Mouse (Mus musculus) megakaryocyte, embryonic 14.5 days (primary cell): ENCODE measurements around the gene Gpx3.

Experiments used
- FLI1 ChIP-seq: IDR thresholded peaks from 2 replicates; pipeline ENCODE4 v1.6.1; 2012; ENCODE audit warnings: low read length, inconsistent platforms, mixed read lengths
- GATA1 ChIP-seq: IDR thresholded peaks from 3 replicates; pipeline ENCODE4 v1.6.1; 2012; ENCODE audit warnings: mixed read lengths, low read length, inconsistent platforms, borderline replicate concordance

DNA sequence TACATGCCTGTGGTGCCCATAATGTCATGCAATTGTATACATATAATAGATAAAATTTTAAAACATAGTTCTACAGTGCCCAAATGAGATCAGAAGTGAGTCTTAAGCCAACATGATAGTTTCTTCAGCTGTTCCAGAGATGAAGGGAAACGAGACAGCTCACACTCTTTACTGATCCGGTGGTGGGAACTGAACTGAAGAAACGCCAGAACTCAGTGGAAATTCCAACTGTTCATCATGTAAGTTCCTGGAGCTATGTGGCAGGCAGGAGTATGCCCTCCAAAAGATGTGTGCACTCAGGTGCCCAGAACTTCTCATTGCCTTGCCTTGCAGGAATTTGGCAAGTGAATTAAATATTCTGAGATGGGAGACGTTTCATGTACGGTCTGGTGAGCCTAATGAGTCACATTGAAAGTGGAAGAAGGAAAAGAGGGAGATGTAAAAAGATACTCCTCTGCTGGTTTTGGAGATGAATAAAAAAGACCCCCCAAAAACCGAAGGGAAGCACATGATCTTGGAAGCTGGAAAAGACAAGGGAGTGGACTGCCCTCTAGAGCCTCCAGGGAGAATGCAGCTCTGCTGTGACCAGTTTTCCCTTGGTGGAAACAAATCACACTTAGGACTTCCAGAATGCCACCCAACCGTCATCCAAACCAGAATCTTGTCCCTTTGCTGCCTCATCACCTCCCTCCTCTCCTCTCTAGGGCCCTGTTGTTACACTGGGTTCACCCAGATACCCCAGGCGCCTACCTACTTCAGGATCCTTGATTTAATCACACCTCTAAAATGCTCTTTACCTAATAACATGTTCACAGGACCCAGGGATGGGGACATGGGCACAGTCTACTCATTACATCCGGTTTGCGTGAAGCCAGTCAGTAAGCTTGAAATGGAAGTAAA, 39.4 kb upstream of the Gpx3 start:
- TF ChIP-seq GATA1 (no peak), FLI1 (no peak)
